Mouse (Mus musculus) adrenal gland, adult 8-10 months (tissue): ENCODE measurements around the gene Spast. TPM values are rescaled to one million over a fixed set of nuclear protein-coding genes. Genes with fewer than 3 reads are reported as not detected.
"Not testable (repeated sequence)": the region's sequence is repeated elsewhere in the genome, so short reads cannot be mapped to it uniquely, and the experiment has no call there.

Experiments used
- DNase-seq: peaks from one replicate; pipeline ENCODE4 v3.0.0; 2022
- total RNA-seq, 4 experiments: library from RNA; stranded (reverse); gene quantifications; 2 replicates each; pipeline ENCODE4 v1.2.4; 2022

Spast gene
- total RNA-seq, 4 experiments from 2014 or later = 24.4 to 32.9 (median 26.3) TPM

- not testable (repeated sequence) for DNase-seq
Observed at GRCm38 (mm10) chr17:74328146-74328545, 10.6 kb upstream of the Spast start.

GRCm38 (mm10) chr17:74331049-74331676 is 7.6 kb upstream of the Spast start:
- DNase-seq = no peak

GRCm38 (mm10) chr17:74338225-74338931 is 409 bp upstream of the Spast start:
- peak; percentile 93 for DNase-seq

- no peak for DNase-seq
Observed at GRCm38 (mm10) chr17:74341151-74341550, 2.4 kb downstream of the Spast start.

- no peak for DNase-seq
Observed at GRCm38 (mm10) chr17:74363592-74363991, 24.8 kb downstream of the Spast start.

GRCm38 (mm10) chr17:74376916-74377315 is 38.1 kb downstream of the Spast start:
- no peak for DNase-seq

GRCm38 (mm10) chr17:74386657-74387056 is 47.9 kb downstream of the Spast start:
- DNase-seq = no peak

GRCm38 (mm10) chr17:74389847-74390246 is 51.1 kb downstream of the Spast start:
- DNase-seq = no peak

- no peak for DNase-seq
Observed at GRCm38 (mm10) chr17:74394381-74394780, 55.6 kb downstream of the Spast start.

GRCm38 (mm10) chr17:74394855-74395254 is 56.1 kb downstream of the Spast start:
- no peak for DNase-seq

GRCm38 (mm10) chr17:74395383-74396065 is 56.7 kb downstream of the Spast start, which contains the start of gene Slc30a6:
Gene Slc30a6, plus strand, starts transcription at chr17:74395608.
- peak; percentile 96 for DNase-seq

- DNase-seq = no peak
Observed at GRCm38 (mm10) chr17:74396766-74397165, 58.0 kb downstream of the Spast start.

- no peak for DNase-seq
Observed at GRCm38 (mm10) chr17:74397173-74397572, 58.4 kb downstream of the Spast start.

GRCm38 (mm10) chr17:74402486-74403222 is 63.9 kb downstream of the Spast start:
- peak; percentile 45 for DNase-seq

- no peak for DNase-seq
Observed at GRCm38 (mm10) chr17:74406487-74406886, 67.7 kb downstream of the Spast start.

GRCm38 (mm10) chr17:74409722-74410121 is 70.9 kb downstream of the Spast start:
- DNase-seq = no peak

GRCm38 (mm10) chr17:74413324-74413723 is 74.5 kb downstream of the Spast start:
- DNase-seq = no peak

GRCm38 (mm10) chr17:74414671-74415070 is 75.9 kb downstream of the Spast start:
- DNase-seq = no peak

- DNase-seq = no peak
Observed at GRCm38 (mm10) chr17:74416841-74417360, 78.1 kb downstream of the Spast start.

- DNase-seq = no peak
Observed at GRCm38 (mm10) chr17:74418171-74418570, 79.4 kb downstream of the Spast start.

- no peak for DNase-seq
Observed at GRCm38 (mm10) chr17:74420656-74421055, 81.9 kb downstream of the Spast start.

GRCm38 (mm10) chr17:74424401-74425005 is 85.7 kb downstream of the Spast start:
- DNase-seq = no peak
